Mouse (Mus musculus) myocyte (in vitro differentiated cells): ENCODE measurements around the gene Arl14ep.

Experiments
- CEBPB ChIP-seq: IDR thresholded peaks from 2 replicates; pipeline ENCODE4 v1.6.1; 2011; ENCODE audit warnings: mild to moderate bottlenecking, moderate library complexity; ENCODE audit not compliant: poor library complexity, insufficient read depth, severe bottlenecking
- MAX ChIP-seq: IDR thresholded peaks from one replicate; pipeline ENCODE4 v1.6.1; 2011; ENCODE audit warnings: low read depth, mild to moderate bottlenecking, control low read depth
- POLR2A ChIP-seq: IDR thresholded peaks from one replicate; pipeline ENCODE4 v1.6.1; 2011; ENCODE audit warnings: low read depth, mild to moderate bottlenecking, control low read depth, moderate library complexity; ENCODE audit not compliant: insufficient read length

GRCm38 (mm10) chr2:106961650-106962049 is 12.6 kb downstream of the Arl14ep start:
- TF ChIP-seq CEBPB (no peak), POLR2A (no peak), MAX (no peak)
